Mouse (Mus musculus): Measurements from ENCODE around the gene Ccnl1.

Gene Ccnl1

GRCm38 (mm10) chr3:65925058-65925740 lies 32.9 kb downstream of the Ccnl1 start:
- DNase-seq, result no peak

DNA sequence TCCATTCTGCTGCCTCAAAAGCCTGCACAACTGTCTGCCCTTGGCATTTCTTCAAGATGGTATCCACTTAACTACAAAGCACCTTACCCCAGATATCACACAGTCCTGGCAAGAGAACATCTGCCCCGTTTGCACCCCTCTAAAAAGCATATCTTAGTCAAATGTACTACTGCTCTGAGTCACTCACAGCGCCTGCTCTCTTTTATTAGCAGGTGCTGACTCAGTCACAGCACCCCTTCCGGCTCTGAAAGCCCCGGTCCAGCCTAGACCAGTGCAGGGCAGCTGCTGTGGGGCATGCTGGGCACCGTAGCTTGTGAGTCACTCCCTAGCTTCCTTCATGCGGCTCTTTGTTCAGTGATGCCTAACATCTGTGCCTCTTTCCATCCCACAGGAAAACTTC lies 35.6 kb downstream of the Ccnl1 start:
- DNase-seq, result no peak

DNA sequence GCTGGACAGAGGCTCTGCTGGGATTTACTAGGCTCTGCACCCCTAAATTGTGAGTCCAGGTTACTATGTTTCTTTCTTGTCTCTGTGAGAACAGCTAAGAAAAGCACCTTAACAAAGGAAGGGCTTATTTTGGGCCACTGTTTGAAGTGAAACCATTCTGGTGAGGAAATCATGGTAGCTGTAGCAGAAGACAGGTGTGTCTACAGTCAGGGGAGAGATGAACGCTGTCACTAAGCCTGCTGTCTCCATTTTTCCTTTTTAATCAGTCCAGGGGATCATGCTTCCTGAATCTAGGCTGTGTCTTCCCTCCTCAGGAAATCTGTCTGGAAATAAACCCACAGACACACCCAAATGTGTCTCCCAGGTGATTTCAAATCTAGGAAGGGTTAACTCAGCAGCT lies 36.4 kb downstream of the Ccnl1 start:
- no peak for DNase-seq

GRCm38 (mm10) chr3:65919016-65919415 lies 39.0 kb downstream of the Ccnl1 start:
- DNase-seq, result no peak

- no peak for DNase-seq
These were observed 45.1 kb downstream of the Ccnl1 start for GRCm38 (mm10) chr3:65912928-65913327.

DNA sequence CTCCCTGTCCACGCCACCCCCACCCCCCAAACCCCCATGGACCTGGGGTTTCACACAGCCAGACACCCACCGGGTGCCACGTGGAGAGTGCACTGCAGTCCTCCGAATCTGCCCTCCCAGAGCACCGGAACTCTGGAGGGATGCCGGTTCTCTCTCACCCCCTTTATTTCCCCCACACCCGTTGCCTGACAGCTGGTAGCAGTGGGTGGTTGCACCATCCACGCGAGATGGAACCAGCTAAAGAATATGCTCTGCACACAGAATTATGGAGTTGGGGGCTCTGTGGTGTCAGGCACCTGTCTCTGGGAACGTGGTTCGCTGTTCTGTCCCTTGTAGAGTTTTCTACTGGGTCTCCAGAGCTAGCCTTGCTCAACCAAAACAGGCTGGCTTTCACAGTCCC lies 45.8 kb downstream of the Ccnl1 start:
- DNase-seq, result no peak

DNA sequence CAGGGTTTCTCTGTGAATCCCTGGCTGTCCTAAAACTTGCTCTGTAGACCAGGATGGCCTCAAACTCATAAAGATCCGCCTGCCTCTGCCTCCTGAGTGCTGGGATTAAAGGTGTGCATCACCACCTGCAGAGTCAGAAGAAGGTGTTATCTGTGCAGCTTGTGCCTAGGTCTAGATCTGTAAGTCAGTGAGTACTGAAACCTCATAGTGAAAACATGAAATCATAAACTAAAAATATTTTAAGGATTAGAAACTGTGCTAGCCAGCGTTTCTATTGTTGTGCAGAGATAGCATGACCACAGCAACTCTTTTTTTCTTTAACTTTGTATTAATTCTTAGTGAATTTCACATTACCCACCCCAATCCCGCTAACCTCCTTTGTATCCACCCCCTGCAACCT lies 46.8 kb downstream of the Ccnl1 start:
- no peak for DNase-seq

- no peak for DNase-seq
These were observed 48.6 kb downstream of the Ccnl1 start for GRCm38 (mm10) chr3:65909454-65909853.

DNA sequence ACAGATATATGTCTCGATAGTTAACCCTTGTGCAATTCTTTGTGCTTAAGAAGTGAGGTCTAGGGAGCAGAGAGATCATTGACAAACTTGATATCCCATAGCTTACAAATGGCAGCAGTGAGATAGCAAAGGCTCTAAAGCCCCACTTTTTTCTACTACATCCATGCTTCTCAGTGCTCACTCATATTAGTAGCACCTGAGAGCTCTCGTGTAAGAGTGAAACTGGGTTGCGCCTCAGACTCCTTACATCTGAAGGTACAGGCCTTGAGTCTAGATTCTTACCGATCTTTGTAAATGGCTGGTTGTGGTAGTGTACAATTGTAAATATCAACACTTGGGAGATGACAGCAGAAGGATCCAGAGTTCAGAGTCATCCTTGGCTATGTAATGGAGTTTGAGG lies 50.5 kb downstream of the Ccnl1 start:
- DNase-seq, result no peak

DNA sequence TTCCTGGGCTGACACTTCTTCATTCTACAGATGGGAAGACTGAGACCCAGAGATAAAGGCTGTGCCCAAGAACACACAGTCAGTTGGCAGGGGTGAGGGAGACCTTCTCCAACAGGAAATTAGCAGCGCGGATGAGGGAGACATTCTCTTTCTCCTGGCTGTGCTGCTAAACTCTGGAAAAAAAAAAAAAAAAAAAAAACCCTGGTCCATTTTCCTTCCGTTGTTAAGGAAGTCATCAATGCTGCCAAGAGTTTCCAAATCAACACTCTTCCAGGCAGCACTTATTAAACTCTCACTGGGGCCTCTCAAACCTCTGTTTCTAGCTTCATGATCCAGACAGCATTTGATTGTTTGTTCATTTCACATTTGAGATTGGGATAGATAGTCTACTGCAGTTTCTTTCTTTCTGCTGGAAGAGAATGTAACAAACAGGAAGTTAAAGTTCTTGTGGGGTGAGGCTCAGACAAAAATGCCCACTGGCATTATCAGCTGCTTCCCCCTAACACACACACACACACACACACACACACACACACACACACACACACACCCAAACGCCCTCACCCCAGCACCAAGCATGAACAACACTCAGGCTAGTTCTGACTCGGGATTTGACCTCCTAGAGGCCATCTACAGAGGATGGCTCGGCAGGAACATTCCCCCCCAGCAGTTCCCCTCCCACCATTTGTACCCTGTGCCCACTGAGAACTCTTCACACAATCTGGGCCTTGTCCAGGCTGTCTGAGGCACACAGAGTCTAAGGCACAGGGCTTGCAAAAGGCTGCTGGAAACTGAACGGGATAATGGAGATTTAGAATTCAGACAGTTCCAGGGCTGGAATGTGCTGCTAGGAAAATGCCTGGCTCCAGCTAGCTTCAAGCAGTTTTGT lies 52.5 kb downstream of the Ccnl1 start:
- DNase-seq, result peak in 1 of 2 experiments; percentile 20

- no peak for DNase-seq
These were observed 53.3 kb downstream of the Ccnl1 start for GRCm38 (mm10) chr3:65904711-65905110.

DNA sequence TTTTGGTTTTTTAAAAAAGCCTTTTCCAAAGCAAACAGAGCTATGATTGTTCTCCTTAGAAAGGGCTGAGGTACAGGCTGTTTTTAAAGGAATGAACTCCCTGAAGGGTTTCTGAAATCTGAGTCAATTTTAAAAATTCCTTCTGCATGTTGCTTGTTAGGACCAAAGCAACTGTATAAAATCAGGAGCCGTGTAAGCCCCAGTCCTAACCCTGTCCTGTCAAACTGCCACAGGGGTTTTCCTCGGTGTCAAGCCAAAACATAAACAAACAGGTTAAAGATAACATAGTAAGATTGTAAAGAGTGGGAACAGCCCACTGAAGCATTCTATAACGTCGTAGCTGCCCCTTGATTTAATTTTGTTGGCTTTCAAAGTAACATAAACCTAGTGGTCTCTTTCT lies 53.9 kb downstream of the Ccnl1 start:
- no peak for DNase-seq

- DNase-seq, result no peak
These were observed 59.3 kb downstream of the Ccnl1 start for GRCm38 (mm10) chr3:65898598-65899278.

GRCm38 (mm10) chr3:65897233-65897993 lies 60.6 kb downstream of the Ccnl1 start:
- no peak for DNase-seq
